Mouse (Mus musculus): ENCODE data around the gene Hipk2. TPM values are rescaled to one million over a fixed set of nuclear protein-coding genes. Genes with fewer than 3 reads are reported as not detected.

The Hipk2 gene
- polyA plus RNA-seq, 1 experiment from 2014 or later: 16.0 TPM

DNA sequence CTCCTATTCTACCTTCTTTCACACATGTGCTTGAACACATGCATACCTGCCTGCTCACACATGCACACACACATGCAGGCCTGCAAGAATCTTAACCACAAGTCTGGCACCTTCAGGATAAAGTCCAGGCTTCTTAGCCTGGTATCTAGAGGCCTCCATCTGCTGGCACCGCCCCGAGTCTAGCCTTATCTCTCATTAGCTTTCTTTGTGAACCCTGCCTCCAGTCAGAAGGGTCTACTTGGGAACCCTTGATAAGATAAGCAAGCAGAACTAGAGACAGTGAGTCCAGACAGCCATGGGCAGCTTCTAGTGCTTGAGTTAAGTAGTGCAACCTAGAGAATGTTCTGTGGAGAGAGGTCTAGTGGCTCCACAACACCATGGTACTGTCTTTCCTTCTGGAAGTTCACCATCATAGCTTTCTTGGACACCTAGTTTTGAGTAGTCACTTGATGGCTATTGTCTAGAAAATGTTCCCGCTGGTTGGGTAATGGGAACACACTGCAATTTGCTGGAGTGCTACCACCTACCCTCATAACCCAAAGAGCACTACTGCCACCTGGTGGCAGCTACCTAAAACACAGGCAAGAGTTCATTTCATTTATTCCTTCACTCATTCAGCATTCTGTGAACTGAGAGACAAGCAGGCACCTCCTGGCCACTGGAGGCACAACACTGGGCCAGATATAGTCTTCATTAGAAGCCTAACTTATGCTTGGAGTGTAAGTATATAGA is 35.0 kb upstream of the Hipk2 start:
- Histone ChIP-seq H3K9me3 (replicated peaks; ENCODE audit: control insufficient read depth, low read length) (no peaks in the 10 kb centered on the region), H3K36me3 (ENCODE audit: control insufficient read depth, insufficient read depth, low read length) (no peaks in the 10 kb centered on the region), H3K27ac (ENCODE audit: low read depth, low read length) (no peak overlapping the region), H3K4me2 (ENCODE audit: low read length) (no peak overlapping the region), H3K4me3 (ENCODE audit: low read depth, low read length) (no peak overlapping the region), H3K9ac (ENCODE audit: low read length) (no peak overlapping the region), H3K4me1 (ENCODE audit: control insufficient read depth, insufficient read depth, low read length) (no peaks in the 10 kb centered on the region), H3K27me3 (replicated peaks; ENCODE audit: control insufficient read depth, insufficient read depth, low read length) (no peaks in the 10 kb centered on the region)
- 63% methylated on average over 3 of the region's 3 CpGs for WGBS
- DNase-seq (ENCODE audit: low spot score) (peak; percentile 58), ATAC-seq (no peak)

DNA sequence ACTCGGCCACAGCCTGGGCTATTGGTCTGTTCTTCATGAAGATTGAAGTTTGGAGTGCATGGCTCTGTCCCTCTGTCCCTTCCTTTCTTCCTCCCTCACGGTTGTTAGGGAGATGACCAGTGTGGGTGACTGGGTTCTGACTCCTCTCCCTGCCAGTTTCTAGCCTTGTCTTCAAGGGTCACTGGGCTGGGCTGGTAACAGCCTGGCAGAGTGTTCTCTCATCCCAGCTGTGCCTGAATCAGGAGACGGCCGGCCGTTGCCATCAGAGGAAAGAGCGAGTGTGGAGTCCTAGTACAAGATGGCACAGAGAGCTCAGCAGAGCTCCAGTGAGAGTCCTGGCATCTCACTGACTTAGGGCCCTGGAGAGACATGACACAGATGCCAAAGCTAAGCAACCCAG is 32.4 kb upstream of the Hipk2 start:
- 87% methylated on average over 6 of the region's 6 CpGs for WGBS
- no peak overlapping the region for H3K27ac ChIP-seq (ENCODE audit: low read depth, low read length)
- H3K9me3 ChIP-seq (replicated peaks; ENCODE audit: control insufficient read depth, low read length): no peaks in the 10 kb centered on the region
- H3K27me3 ChIP-seq (replicated peaks; ENCODE audit: control insufficient read depth, insufficient read depth, low read length): no peaks in the 10 kb centered on the region
- no peaks in the 10 kb centered on the region for H3K4me1 ChIP-seq (ENCODE audit: control insufficient read depth, insufficient read depth, low read length)
- H3K4me3 ChIP-seq (ENCODE audit: low read depth, low read length): no peak overlapping the region
- DNase-seq (ENCODE audit: low spot score) (no peak), ATAC-seq (no peak)
- no peaks in the 10 kb centered on the region for H3K36me3 ChIP-seq (ENCODE audit: control insufficient read depth, insufficient read depth, low read length)
- no peak overlapping the region for H3K9ac ChIP-seq (ENCODE audit: low read length)
- H3K4me2 ChIP-seq (ENCODE audit: low read length): no peak overlapping the region

DNA sequence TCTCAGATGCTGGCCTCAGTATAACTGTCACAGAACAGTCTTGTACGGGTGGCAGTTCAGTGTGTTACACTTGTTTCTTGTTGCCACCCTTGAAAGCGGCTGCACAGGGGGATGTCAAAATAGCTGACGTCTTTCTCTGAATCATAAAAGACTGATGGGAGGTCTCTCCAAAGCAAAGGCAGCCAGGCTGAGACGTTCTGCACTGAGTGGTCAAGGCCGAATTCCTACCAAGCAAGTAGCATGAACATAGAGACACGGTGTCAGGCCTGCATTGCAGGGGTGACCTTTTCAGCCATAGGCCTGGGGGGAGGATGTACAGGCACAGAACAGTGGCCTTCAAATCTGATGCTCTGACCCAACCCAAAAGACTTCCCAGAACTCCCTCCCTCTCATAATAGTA is 30.0 kb upstream of the Hipk2 start:
- no peaks in the 10 kb centered on the region for H3K27me3 ChIP-seq (replicated peaks; ENCODE audit: control insufficient read depth, insufficient read depth, low read length)
- no peak overlapping the region for H3K27ac ChIP-seq (ENCODE audit: low read depth, low read length)
- H3K4me2 ChIP-seq (ENCODE audit: low read length): no peak overlapping the region
- H3K4me3 ChIP-seq (ENCODE audit: low read depth, low read length): no peak overlapping the region
- no peak for ATAC-seq
- no peaks in the 10 kb centered on the region for H3K36me3 ChIP-seq (ENCODE audit: control insufficient read depth, insufficient read depth, low read length)
- no peaks in the 10 kb centered on the region for H3K9me3 ChIP-seq (replicated peaks; ENCODE audit: control insufficient read depth, low read length)
- H3K4me1 ChIP-seq (ENCODE audit: control insufficient read depth, insufficient read depth, low read length): no peaks in the 10 kb centered on the region
- no peak for DNase-seq (ENCODE audit: low spot score)
- WGBS: 79% methylated on average over 6 of the region's 6 CpGs
- no peak overlapping the region for H3K9ac ChIP-seq (ENCODE audit: low read length)

DNA sequence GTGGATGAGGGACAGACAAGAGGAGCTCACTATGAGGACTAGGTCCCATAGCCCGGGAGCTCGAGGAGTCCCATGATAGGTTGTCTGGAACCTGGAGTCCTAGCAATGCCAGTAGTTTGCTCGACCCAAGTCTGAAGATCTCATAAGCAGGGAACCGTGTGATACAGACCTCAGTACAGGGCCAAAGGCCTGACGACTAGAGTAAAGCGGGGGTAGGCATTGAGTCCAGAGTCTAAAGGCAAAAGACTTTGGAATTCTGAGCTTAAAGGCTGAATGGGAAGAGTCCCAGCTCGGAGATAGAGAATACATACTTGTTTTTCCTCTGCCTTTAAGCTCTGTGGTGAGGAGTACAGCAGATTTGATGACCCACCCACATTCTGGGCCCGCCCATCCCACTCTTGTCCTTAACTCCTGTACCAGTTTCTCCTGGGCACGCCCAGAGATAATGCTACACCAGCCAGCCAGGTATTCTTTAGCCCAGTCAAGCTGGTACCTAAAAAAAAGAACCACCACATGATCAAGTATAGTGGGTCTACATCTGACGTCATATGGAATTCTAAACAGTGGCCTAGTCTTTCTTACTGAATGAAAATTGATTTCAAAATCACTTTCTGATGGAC is 27.0 kb upstream of the Hipk2 start:
- Histone ChIP-seq H3K4me3 (ENCODE audit: low read depth, low read length) (no peak overlapping the region), H3K27ac (ENCODE audit: low read depth, low read length) (no peak overlapping the region), H3K36me3 (ENCODE audit: control insufficient read depth, insufficient read depth, low read length) (no peaks in the 10 kb centered on the region), H3K27me3 (replicated peaks; ENCODE audit: control insufficient read depth, insufficient read depth, low read length) (no peaks in the 10 kb centered on the region), H3K4me1 (ENCODE audit: control insufficient read depth, insufficient read depth, low read length) (no peaks in the 10 kb centered on the region), H3K9me3 (replicated peaks; ENCODE audit: control insufficient read depth, low read length) (no peaks in the 10 kb centered on the region), H3K9ac (ENCODE audit: low read length) (no peak overlapping the region), H3K4me2 (ENCODE audit: low read length) (no peak overlapping the region)
- WGBS: 88% methylated on average over 10 of the region's 10 CpGs
- DNase-seq (ENCODE audit: low spot score): no peak
- ATAC-seq: no peak

GRCm38 (mm10) chr6:38901636-38902035 is 25.7 kb upstream of the Hipk2 start:
- Histone ChIP-seq H3K36me3 (ENCODE audit: control insufficient read depth, insufficient read depth, low read length) (no peaks in the 10 kb centered on the region), H3K9me3 (replicated peaks; ENCODE audit: control insufficient read depth, low read length) (no peaks in the 10 kb centered on the region), H3K4me1 (ENCODE audit: control insufficient read depth, insufficient read depth, low read length) (no peaks in the 10 kb centered on the region), H3K27me3 (replicated peaks; ENCODE audit: control insufficient read depth, insufficient read depth, low read length) (no peaks in the 10 kb centered on the region), H3K27ac (ENCODE audit: low read depth, low read length) (no peak overlapping the region), H3K4me2 (ENCODE audit: low read length) (no peak overlapping the region), H3K4me3 (ENCODE audit: low read depth, low read length) (no peak overlapping the region), H3K9ac (ENCODE audit: low read length) (no peak overlapping the region)
- DNase-seq (ENCODE audit: low spot score) (no peak), ATAC-seq (no peak)
- WGBS: 89% methylated on average over 3 of the region's 3 CpGs

DNA sequence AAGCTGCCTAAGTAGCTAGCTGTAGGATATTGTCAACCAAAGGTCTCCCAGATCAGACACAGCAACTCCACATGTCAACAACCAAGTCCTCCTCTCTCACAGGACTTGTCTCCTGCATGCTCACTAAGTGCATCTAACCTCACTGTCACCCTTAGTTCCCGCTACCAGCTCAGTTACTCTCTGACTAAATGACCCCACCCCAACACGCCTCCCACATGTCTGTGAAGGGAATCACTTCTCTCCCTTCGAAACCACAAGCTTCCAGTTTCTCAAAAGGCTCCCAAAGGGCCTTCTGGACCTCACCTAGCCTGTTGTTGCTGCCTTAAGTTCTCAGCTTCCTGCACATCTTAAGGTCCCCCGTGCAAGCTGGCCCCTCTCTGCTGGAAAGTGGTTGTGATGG is 25.2 kb upstream of the Hipk2 start:
- DNase-seq (ENCODE audit: low spot score) (no peak), ATAC-seq (no peak)
- Histone ChIP-seq H3K36me3 (ENCODE audit: control insufficient read depth, insufficient read depth, low read length) (no peaks in the 10 kb centered on the region), H3K4me3 (ENCODE audit: low read depth, low read length) (no peak overlapping the region), H3K4me1 (ENCODE audit: control insufficient read depth, insufficient read depth, low read length) (no peaks in the 10 kb centered on the region), H3K9ac (ENCODE audit: low read length) (no peak overlapping the region), H3K27ac (ENCODE audit: low read depth, low read length) (no peak overlapping the region), H3K4me2 (ENCODE audit: low read length) (no peak overlapping the region), H3K9me3 (replicated peaks; ENCODE audit: control insufficient read depth, low read length) (no peaks in the 10 kb centered on the region), H3K27me3 (replicated peaks; ENCODE audit: control insufficient read depth, insufficient read depth, low read length) (no peaks in the 10 kb centered on the region)
- 90% methylated on average over 4 of the region's 4 CpGs for WGBS

GRCm38 (mm10) chr6:38900479-38901126 is 24.6 kb upstream of the Hipk2 start:
- Histone ChIP-seq H3K4me3 (ENCODE audit: low read depth, low read length) (no peak overlapping the region), H3K4me2 (ENCODE audit: low read length) (no peak overlapping the region), H3K27me3 (replicated peaks; ENCODE audit: control insufficient read depth, insufficient read depth, low read length) (no peaks in the 10 kb centered on the region), H3K9me3 (replicated peaks; ENCODE audit: control insufficient read depth, low read length) (no peaks in the 10 kb centered on the region), H3K9ac (ENCODE audit: low read length) (no peak overlapping the region), H3K4me1 (ENCODE audit: control insufficient read depth, insufficient read depth, low read length) (no peaks in the 10 kb centered on the region), H3K27ac (ENCODE audit: low read depth, low read length) (no peak overlapping the region), H3K36me3 (ENCODE audit: control insufficient read depth, insufficient read depth, low read length) (no peaks in the 10 kb centered on the region)
- ATAC-seq: no peak
- no peak for DNase-seq (ENCODE audit: low spot score)
- 94% methylated on average over 4 of the region's 4 CpGs for WGBS

GRCm38 (mm10) chr6:38900073-38900472 is 24.1 kb upstream of the Hipk2 start:
- Histone ChIP-seq H3K27me3 (replicated peaks; ENCODE audit: control insufficient read depth, insufficient read depth, low read length) (no peaks in the 10 kb centered on the region), H3K27ac (ENCODE audit: low read depth, low read length) (no peak overlapping the region), H3K9me3 (replicated peaks; ENCODE audit: control insufficient read depth, low read length) (no peaks in the 10 kb centered on the region), H3K4me2 (ENCODE audit: low read length) (no peak overlapping the region), H3K4me3 (ENCODE audit: low read depth, low read length) (no peak overlapping the region), H3K9ac (ENCODE audit: low read length) (no peak overlapping the region), H3K4me1 (ENCODE audit: control insufficient read depth, insufficient read depth, low read length) (no peaks in the 10 kb centered on the region), H3K36me3 (ENCODE audit: control insufficient read depth, insufficient read depth, low read length) (no peaks in the 10 kb centered on the region)
- ATAC-seq (no peak), DNase-seq (ENCODE audit: low spot score) (no peak)
- 95% methylated on average over 4 of the region's 4 CpGs for WGBS

DNA sequence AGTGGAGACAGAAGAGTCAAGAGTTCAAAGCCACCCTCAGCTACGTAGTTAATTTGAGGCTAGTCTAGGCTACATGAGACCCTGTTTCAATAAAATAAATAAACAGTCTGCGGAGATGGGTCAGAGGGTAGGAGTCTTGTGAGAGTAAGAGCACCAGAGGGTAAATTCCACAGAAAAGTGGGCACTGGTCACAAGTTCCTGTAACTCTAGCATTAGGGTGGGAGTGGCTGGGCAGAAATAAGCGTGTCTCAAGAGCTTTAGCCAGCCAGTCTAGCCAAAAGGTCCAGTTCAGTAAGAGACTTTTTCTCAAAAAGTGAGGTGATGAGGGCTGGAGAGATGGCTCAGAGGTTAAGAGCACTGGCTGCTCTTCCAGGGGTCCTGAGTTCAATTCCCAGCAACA is 17.6 kb upstream of the Hipk2 start:
- H3K27ac ChIP-seq (ENCODE audit: low read depth, low read length): no peak overlapping the region
- H3K9me3 ChIP-seq (replicated peaks; ENCODE audit: control insufficient read depth, low read length): no peaks in the 10 kb centered on the region
- H3K9ac ChIP-seq (ENCODE audit: low read length): no peak overlapping the region
- H3K4me1 ChIP-seq (ENCODE audit: control insufficient read depth, insufficient read depth, low read length): no peaks in the 10 kb centered on the region
- H3K4me2 ChIP-seq (ENCODE audit: low read length): no peak overlapping the region
- no peaks in the 10 kb centered on the region for H3K27me3 ChIP-seq (replicated peaks; ENCODE audit: control insufficient read depth, insufficient read depth, low read length)
- 89% methylated on average over 3 of the region's 3 CpGs for WGBS
- DNase-seq (ENCODE audit: low spot score) (no peak), ATAC-seq (no peak)
- no peaks in the 10 kb centered on the region for H3K36me3 ChIP-seq (ENCODE audit: control insufficient read depth, insufficient read depth, low read length)
- no peak overlapping the region for H3K4me3 ChIP-seq (ENCODE audit: low read depth, low read length)

All from forebrain, embryonic 14.5 days (tissue).